Mouse (Mus musculus) liver, adult 2 months (tissue): Measurements from ENCODE around the gene AA986860.

ENCODE experiments used
- CTCF ChIP-seq: fragments of 200-500 bp; IDR thresholded peaks from 2 replicates; pipeline ENCODE4 v1.5.1; 2011; ENCODE audit warnings: low read depth, low read length, control low read depth
- POLR2A ChIP-seq: fragments of 200-500 bp; IDR thresholded peaks from 2 replicates; pipeline ENCODE4 v1.6.1; 2011; ENCODE audit warnings: low read length, control low read depth; ENCODE audit not compliant: insufficient read depth; ENCODE audit errors: extremely low read depth

DNA sequence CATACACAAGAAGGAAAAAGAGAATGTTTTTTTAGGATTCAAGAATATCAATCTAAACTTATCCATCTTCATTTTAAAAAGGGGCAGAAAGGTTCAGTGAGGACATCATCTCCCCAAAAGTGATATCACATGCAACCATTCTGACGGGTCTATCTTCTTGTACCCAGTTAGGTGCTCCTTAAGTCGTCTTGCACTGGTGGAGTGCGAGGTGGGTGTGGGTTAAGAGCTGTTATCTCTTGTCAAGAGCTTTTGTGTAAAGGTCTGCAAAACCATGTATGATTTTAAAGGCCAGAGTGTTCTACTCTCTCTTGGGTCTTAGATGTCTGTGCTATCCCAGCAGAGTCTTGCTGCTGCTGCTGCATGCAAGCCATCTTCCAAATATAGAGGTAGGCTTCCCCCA is 15.0 kb downstream of the AA986860 start:
- no peak for TF ChIP-seq POLR2A
- no peak for TF ChIP-seq CTCF
